ENCODE assay signal across 23 mouse cellular contexts in the genomic region with DNA sequence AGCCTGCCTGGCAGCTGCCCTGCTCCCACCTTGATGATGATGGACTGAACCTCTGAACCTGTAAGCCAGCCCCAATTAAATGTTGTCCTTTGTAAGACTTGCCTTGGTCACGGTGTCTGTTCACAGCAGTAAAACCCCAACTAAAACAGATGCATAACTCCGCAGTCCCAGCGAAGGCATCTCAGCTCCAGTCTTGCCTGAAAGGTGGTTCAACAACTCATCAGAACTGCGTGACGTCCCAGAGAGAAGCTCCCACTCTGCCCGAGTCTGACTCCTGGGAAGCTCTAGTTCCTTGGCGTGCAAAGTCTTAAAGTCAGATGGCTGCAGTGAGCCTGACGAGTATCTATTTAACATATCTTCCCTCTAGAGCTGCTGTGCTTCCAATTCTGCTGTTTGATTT.
DNase-seq lines count a peak whose midpoint lies in the region; ATAC-seq and TF ChIP-seq lines count a peak whose summit lies in the region.
"Had no signal": no experiment of that assay in that cellular context is flagged by ENCODE, and none has a peak within 500 bp of the region (broad histone marks: within the 10 kb centered on the region; RNA-seq: fewer than 3 reads in every experiment).

No protein-coding gene starts in this region.

- no peaks in the 10 kb centered on the region for H3K9me3 ChIP-seq in intestine, embryonic 14.5 days (ENCODE audit: control insufficient read depth, low read length)
- no peaks in the 10 kb centered on the region for H3K9me3 ChIP-seq in intestine, postnatal 0 days (ENCODE audit: control insufficient read depth)
- no peaks in the 10 kb centered on the region for H3K9me3 ChIP-seq in liver, postnatal 0 days (ENCODE audit: low read length)
- H3K9me3 ChIP-seq in liver, embryonic 12.5 days (replicated peaks) = no peaks in the 10 kb centered on the region
- H3K9me3 ChIP-seq in stomach, postnatal 0 days (ENCODE audit: control insufficient read depth, low read length) = no peaks in the 10 kb centered on the region
- H3K9me3 ChIP-seq: embryonic facial prominence, embryonic 12.5 days; embryonic facial prominence, embryonic 15.5 days; hindbrain, embryonic 12.5 days; hindbrain, embryonic 15.5 days had no signal

- H3K27ac ChIP-seq in intestine, embryonic 14.5 days (ENCODE audit: low read depth) = no peak overlapping the region
- H3K27ac ChIP-seq in intestine, postnatal 0 days (ENCODE audit: low read depth, low read length) = no peak overlapping the region
- H3K27ac ChIP-seq in liver, postnatal 0 days (ENCODE audit: low read depth) = no peak overlapping the region
- H3K27ac ChIP-seq in liver, embryonic 12.5 days = no peak overlapping the region
- no peak overlapping the region for H3K27ac ChIP-seq in stomach, postnatal 0 days (replicated peaks)
- H3K27ac ChIP-seq: embryonic facial prominence, embryonic 12.5 days; embryonic facial prominence, embryonic 15.5 days; hindbrain, embryonic 12.5 days; hindbrain, embryonic 15.5 days had no signal

- H3K4me1 ChIP-seq in intestine, embryonic 14.5 days (replicated peaks; ENCODE audit: control insufficient read depth, insufficient read depth, low read length) = no peaks in the 10 kb centered on the region
- no peaks in the 10 kb centered on the region for H3K4me1 ChIP-seq in intestine, postnatal 0 days (replicated peaks; ENCODE audit: control insufficient read depth, insufficient read depth, low read length)
- H3K4me1 ChIP-seq in liver, postnatal 0 days (ENCODE audit: insufficient read depth) = no peaks in the 10 kb centered on the region
- H3K4me1 ChIP-seq in liver, embryonic 12.5 days = no peaks in the 10 kb centered on the region
- no peaks in the 10 kb centered on the region for H3K4me1 ChIP-seq in stomach, postnatal 0 days (replicated peaks; ENCODE audit: control insufficient read depth, insufficient read depth)
- H3K4me1 ChIP-seq: embryonic facial prominence, embryonic 12.5 days; embryonic facial prominence, embryonic 15.5 days; hindbrain, embryonic 12.5 days; hindbrain, embryonic 15.5 days had no signal

- H3K4me2 ChIP-seq in intestine, embryonic 14.5 days (ENCODE audit: low read length) = no peak overlapping the region
- no peak overlapping the region for H3K4me2 ChIP-seq in intestine, postnatal 0 days (replicated peaks; ENCODE audit: low read depth)
- no peak overlapping the region for H3K4me2 ChIP-seq in liver, postnatal 0 days (ENCODE audit: low read depth, low read length)
- no peak overlapping the region for H3K4me2 ChIP-seq in liver, embryonic 12.5 days
- H3K4me2 ChIP-seq in stomach, postnatal 0 days (replicated peaks; ENCODE audit: low read depth) = no peak overlapping the region
- H3K4me2 ChIP-seq: embryonic facial prominence, embryonic 12.5 days; embryonic facial prominence, embryonic 15.5 days; hindbrain, embryonic 12.5 days; hindbrain, embryonic 15.5 days had no signal

- H3K4me3 ChIP-seq in intestine, embryonic 14.5 days (ENCODE audit: low read depth, low read length) = no peak overlapping the region
- H3K4me3 ChIP-seq in intestine, postnatal 0 days (ENCODE audit: low read depth, low read length) = no peak overlapping the region
- H3K4me3 ChIP-seq in liver, postnatal 0 days (ENCODE audit: low read depth, low read length) = no peak overlapping the region
- H3K4me3 ChIP-seq in liver, embryonic 12.5 days = no peak overlapping the region
- H3K4me3 ChIP-seq in stomach, postnatal 0 days (ENCODE audit: low read depth, low read length) = no peak overlapping the region
- H3K4me3 ChIP-seq: embryonic facial prominence, embryonic 12.5 days; embryonic facial prominence, embryonic 15.5 days; hindbrain, embryonic 12.5 days; hindbrain, embryonic 15.5 days had no signal

- no peaks in the 10 kb centered on the region for H3K27me3 ChIP-seq in intestine, embryonic 14.5 days (replicated peaks; ENCODE audit: control insufficient read depth, insufficient read depth, low read length)
- H3K27me3 ChIP-seq in intestine, postnatal 0 days (replicated peaks; ENCODE audit: control insufficient read depth, insufficient read depth, low read length) = no peaks in the 10 kb centered on the region
- no peaks in the 10 kb centered on the region for H3K27me3 ChIP-seq in liver, postnatal 0 days (ENCODE audit: insufficient read depth, low read length)
- no peaks in the 10 kb centered on the region for H3K27me3 ChIP-seq in liver, embryonic 12.5 days (replicated peaks)
- H3K27me3 ChIP-seq in stomach, postnatal 0 days (ENCODE audit: control insufficient read depth, insufficient read depth, low read length) = no peaks in the 10 kb centered on the region
- H3K27me3 ChIP-seq: embryonic facial prominence, embryonic 12.5 days; embryonic facial prominence, embryonic 15.5 days; hindbrain, embryonic 12.5 days; hindbrain, embryonic 15.5 days had no signal

- no peak for ATAC-seq in intestine, embryonic 14.5 days (replicated peaks; ENCODE audit: low FRiP score, low TSS enrichment, low read depth)
- ATAC-seq in intestine, postnatal 0 days = no peak
- ATAC-seq in liver, postnatal 0 days = no peak
- ATAC-seq in liver, embryonic 12.5 days = no peak
- ATAC-seq in stomach, postnatal 0 days (ENCODE audit: low FRiP score, low TSS enrichment) = no peak
- ATAC-seq: CD4-positive, CD25-positive, alpha-beta regulatory T cell, adult 4 months; forebrain, embryonic 14.5 days; forebrain, postnatal 0 days had no signal

- no peak for TF ChIP-seq EP300 in liver, postnatal 0 days (IDR thresholded peaks at IDR 0.05; ENCODE audit: low read depth)
- TF ChIP-seq EP300 in stomach, postnatal 0 days (optimal IDR thresholded peaks at IDR 0.05) = no peak

- peak; percentile 32 for DNase-seq in intestine, embryonic 14.5 days (ENCODE audit: low spot score)
- peak; percentile 3 for DNase-seq in liver, postnatal 0 days
- DNase-seq in testis, postnatal 10 days (ENCODE audit: low spot score) = peak; percentile 24
- no peak for DNase-seq in testis, postnatal 14 days (ENCODE audit: low spot score)
- peak; percentile 6 for DNase-seq in stomach, postnatal 0 days (ENCODE audit: low spot score)
- no peak for DNase-seq in frontal cortex, adult 2 months (ENCODE audit: extremely low spot score in 1 of 2, low spot score in 1 of 2)
- DNase-seq: adrenal gland, adult 2 months; adrenal gland, postnatal 14 days; cerebellum, adult 11 months; cerebellum, adult 2 months; cerebellum, adult 9-11 months; cerebellum, postnatal 25 days; forebrain, postnatal 0 days; gastrocnemius, postnatal 10 days; gastrocnemius, postnatal 36 days had no signal

- H3K9ac ChIP-seq in intestine, embryonic 14.5 days (ENCODE audit: low read length) = no peak overlapping the region
- no peak overlapping the region for H3K9ac ChIP-seq in intestine, postnatal 0 days (ENCODE audit: low read depth, low read length)
- H3K9ac ChIP-seq in liver, postnatal 0 days (replicated peaks) = no peak overlapping the region
- no peak overlapping the region for H3K9ac ChIP-seq in liver, embryonic 12.5 days
- no peak overlapping the region for H3K9ac ChIP-seq in stomach, postnatal 0 days (ENCODE audit: low read length)
- H3K9ac ChIP-seq: embryonic facial prominence, embryonic 12.5 days; embryonic facial prominence, embryonic 15.5 days; forebrain, postnatal 0 days; hindbrain, embryonic 12.5 days; hindbrain, embryonic 15.5 days had no signal

- H3K36me3 ChIP-seq in intestine, embryonic 14.5 days (ENCODE audit: control insufficient read depth, insufficient read depth, low read length) = no peaks in the 10 kb centered on the region
- no peaks in the 10 kb centered on the region for H3K36me3 ChIP-seq in intestine, postnatal 0 days (ENCODE audit: control insufficient read depth, insufficient read depth)
- no peaks in the 10 kb centered on the region for H3K36me3 ChIP-seq in liver, postnatal 0 days (replicated peaks; ENCODE audit: insufficient read depth, low read length)
- H3K36me3 ChIP-seq in liver, embryonic 12.5 days = no peaks in the 10 kb centered on the region
- H3K36me3 ChIP-seq in stomach, postnatal 0 days (ENCODE audit: control insufficient read depth, insufficient read depth, low read length) = no peaks in the 10 kb centered on the region
- H3K36me3 ChIP-seq: embryonic facial prominence, embryonic 12.5 days; embryonic facial prominence, embryonic 15.5 days; hindbrain, embryonic 12.5 days; hindbrain, embryonic 15.5 days had no signal

- 93% methylated on average over 8 of the region's 8 CpGs for WGBS in intestine, embryonic 14.5 days
- 92% methylated on average over 8 of the region's 8 CpGs for WGBS in intestine, postnatal 0 days
- 87% methylated on average over 8 of the region's 8 CpGs for WGBS in liver, postnatal 0 days (ENCODE audit: insufficient replicate concordance)
- 68% methylated on average over 8 of the region's 8 CpGs for WGBS in liver, embryonic 12.5 days (ENCODE audit: insufficient replicate concordance)
- WGBS in stomach, postnatal 0 days = 98% methylated on average over 8 of the region's 8 CpGs

- TF ChIP-seq CTCF in intestine, postnatal 0 days (IDR thresholded peaks at IDR 0.05; ENCODE audit: low read depth) = no peak
- no peak for TF ChIP-seq CTCF in liver, postnatal 0 days (IDR thresholded peaks at IDR 0.05; ENCODE audit: low read depth)
- TF ChIP-seq CTCF in stomach, postnatal 0 days (IDR thresholded peaks at IDR 0.05; ENCODE audit: low read depth) = no peak

Comparison
In these comparisons a context has a peak if more than half of its experiments do, and no peak if none do; other contexts are left out.
1. DNase-seq: peak in intestine, embryonic 14.5 days (single experiment), liver, postnatal 0 days (single experiment), testis, postnatal 10 days (single experiment) and stomach, postnatal 0 days (single experiment); none in testis, postnatal 14 days (single experiment) and frontal cortex, adult 2 months (0 of 2).